Comparison of ENCODE assay signal across 10 mouse cellular contexts in the genomic region with DNA sequence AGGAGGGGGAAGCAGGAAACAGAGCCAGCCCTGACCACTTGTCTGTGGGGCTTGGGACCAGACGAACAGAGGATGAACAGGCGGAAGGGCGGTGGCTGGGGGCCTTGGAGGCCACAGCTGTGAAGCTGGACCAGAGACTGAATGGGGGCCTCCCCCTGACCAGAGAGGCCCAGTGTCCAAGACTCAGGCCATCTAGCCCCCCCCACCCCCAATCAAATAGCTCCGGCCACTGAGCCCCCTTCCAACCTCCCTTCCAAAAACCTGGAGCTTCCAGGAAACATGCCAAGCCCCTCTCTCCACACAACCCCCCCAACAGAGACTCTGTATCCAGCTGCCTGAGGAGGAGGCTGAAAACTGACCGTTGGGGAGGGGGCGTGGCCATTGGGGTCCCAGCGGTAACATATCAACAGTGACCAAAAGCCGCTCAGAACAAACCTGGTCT. TPM values are rescaled to one million over a fixed set of nuclear protein-coding genes. Genes with fewer than 3 reads are reported as not detected.
DNase-seq lines count a peak whose midpoint lies in the region; ATAC-seq and TF ChIP-seq lines count a peak whose summit lies in the region.
"Had no signal": no experiment of that assay in that cellular context is flagged by ENCODE, and none has a peak within 500 bp of the region (broad histone marks: within the 10 kb centered on the region; RNA-seq: fewer than 3 reads in every experiment).

No protein-coding gene starts in this region.

- intact Hi-C loops in gastrocnemius, postnatal 14 days (cut with DNase I; ENCODE audit: low total_unique reads) = no loop called here
- intact Hi-C loops in left cerebral cortex, postnatal 10 days (cut with DNase I) = no loop called here

- ATAC-seq in forebrain, embryonic 15.5 days (replicated peaks) = no peak

- peak overlapping the region; percentile 71 for H3K27ac ChIP-seq in forebrain, embryonic 15.5 days (replicated peaks)
- peak overlapping the region; percentile 81 for H3K27ac ChIP-seq in midbrain, embryonic 10.5 days (replicated peaks)
- H3K27ac ChIP-seq: lung, embryonic 15.5 days had no signal

- peaks cover 61% of the 10 kb centered on the region for H3K4me1 ChIP-seq in E14TG2a.4 (replicated peaks; ENCODE audit: low read depth, low read length)
- peaks cover 54% of the 10 kb centered on the region for H3K4me1 ChIP-seq in forebrain, embryonic 15.5 days
- peaks cover 74% of the 10 kb centered on the region for H3K4me1 ChIP-seq in midbrain, embryonic 10.5 days

- peaks cover 49% of the 10 kb centered on the region for H3K27me3 ChIP-seq in E14TG2a.4 (ENCODE audit: insufficient read depth, low read length)
- H3K27me3 ChIP-seq in forebrain, embryonic 15.5 days = no peaks in the 10 kb centered on the region
- peaks cover 27% of the 10 kb centered on the region for H3K27me3 ChIP-seq in midbrain, embryonic 10.5 days (ENCODE audit: low read depth, poor library complexity, severe bottlenecking)
- H3K27me3 ChIP-seq: lung, embryonic 15.5 days had no signal

- H3K4me3 ChIP-seq in E14TG2a.4 (replicated peaks; ENCODE audit: low read length) = 0 out of 2 replicates have a peak overlapping the region, but pooled peaks have one; percentile 10
- no peak overlapping the region for H3K4me3 ChIP-seq in forebrain, embryonic 15.5 days
- peak overlapping the region; percentile 23; the same call in 1 of the 2 replicates for H3K4me3 ChIP-seq in midbrain, embryonic 10.5 days
- H3K4me3 ChIP-seq: lung, embryonic 15.5 days had no signal

- H3K4me2 ChIP-seq in forebrain, embryonic 15.5 days (replicated peaks) = peak overlapping the region; percentile 8; the same call in 1 of the 2 replicates
- H3K4me2 ChIP-seq: lung, embryonic 15.5 days had no signal

- no peaks in the 10 kb centered on the region for H3K36me3 ChIP-seq in E14TG2a.4 (ENCODE audit: insufficient read depth, low read length)
- peaks cover 9% of the 10 kb centered on the region; the same call in 1 of the 2 replicates for H3K36me3 ChIP-seq in forebrain, embryonic 15.5 days
- peaks cover 100% of the 10 kb centered on the region for H3K36me3 ChIP-seq in midbrain, embryonic 10.5 days
- H3K36me3 ChIP-seq: lung, embryonic 15.5 days had no signal

- DNase-seq in gastrocnemius, postnatal 14 days = peak; percentile 54
- no peak for DNase-seq in gastrocnemius, postnatal 25 days
- DNase-seq in midbrain, embryonic 10.5 days (ENCODE audit: low spot score) = no peak
- DNase-seq in spleen, adult 18-20 months = no peak
- DNase-seq in left cerebral cortex, postnatal 10 days (ENCODE audit: extremely low spot score in 1 of 2, low spot score in 2 of 2) = no peak
- DNase-seq in layer of hippocampus, adult 9-11 months = no peak

- no peak for TF ChIP-seq CTCF in E14TG2a.4 (conservative IDR thresholded peaks at IDR 0.05; ENCODE audit: low read length)

- H3K9me3 ChIP-seq in E14TG2a.4 (ENCODE audit: low read length) = no peaks in the 10 kb centered on the region
- no peaks in the 10 kb centered on the region for H3K9me3 ChIP-seq in forebrain, embryonic 15.5 days
- no peaks in the 10 kb centered on the region for H3K9me3 ChIP-seq in midbrain, embryonic 10.5 days (replicated peaks)
- H3K9me3 ChIP-seq: lung, embryonic 15.5 days had no signal

- 11% methylated on average over 8 of the region's 8 CpGs for WGBS in forebrain, embryonic 15.5 days
- WGBS in midbrain, embryonic 10.5 days = 34% methylated on average over 8 of the region's 8 CpGs

- no peak overlapping the region; the same call in 1 of the 2 replicates for H3K9ac ChIP-seq in forebrain, embryonic 15.5 days (replicated peaks)
- H3K9ac ChIP-seq: lung, embryonic 15.5 days had no signal

RNA-seq across cellular contexts. Expression of gene Cntfr, which starts 24.3 kb away (rescaled TPM):
- 10 to 100 TPM; 15.3 to 38.0 TPM for total RNA-seq in gastrocnemius, postnatal 14 days (2021)
- total RNA-seq in gastrocnemius, postnatal 25 days (2021) = 10 to 100 TPM; 33.5 to 34.7 TPM
- 15.8 and 16.6 TPM in 2 replicates for polyA plus RNA-seq in forebrain, embryonic 15.5 days (2015; fragmentation: Nextera tagmentation; extraction: Ambion mirVana)
- 27.1 and 35.8 TPM in 2 replicates for polyA plus RNA-seq in midbrain, embryonic 10.5 days (2016; fragmentation: Nextera tagmentation; extraction: Ambion mirVana)
- total RNA-seq in left cerebral cortex, postnatal 10 days (2021) = 10 to 100 TPM; 57.4 to 75.1 TPM
- total RNA-seq: neutrophil, adult 5-6 weeks had no signal

RNA-seq across cellular contexts. Expression of gene Il11ra1, which starts 27.2 kb away (rescaled TPM):
- 10 to 100 TPM; 49.3 to 56.9 TPM for total RNA-seq in gastrocnemius, postnatal 14 days (2021)
- 10 to 100 TPM; 37.2 to 42.1 TPM for total RNA-seq in gastrocnemius, postnatal 25 days (2021)
- polyA plus RNA-seq in forebrain, embryonic 15.5 days (2015; fragmentation: Nextera tagmentation; extraction: Ambion mirVana) = 23.8 and 26.4 TPM in 2 replicates
- polyA plus RNA-seq in midbrain, embryonic 10.5 days (2016; fragmentation: Nextera tagmentation; extraction: Ambion mirVana) = 69.0 TPM in 2 replicates
- total RNA-seq in left cerebral cortex, postnatal 10 days (2021) = 10 to 100 TPM; 19.1 to 24.3 TPM

RNA-seq across cellular contexts. Expression of gene Enho, which starts 32.4 kb away (rescaled TPM):
- 1 to 10 TPM; 6.7 to 9.9 TPM for total RNA-seq in gastrocnemius, postnatal 14 days (2021)
- 10 to 100 TPM; 12.7 to 15.7 TPM for total RNA-seq in gastrocnemius, postnatal 25 days (2021)
- polyA plus RNA-seq in forebrain, embryonic 15.5 days (2015; fragmentation: Nextera tagmentation; extraction: Ambion mirVana) = 58.3 and 66.4 TPM in 2 replicates
- 23.2 and 31.4 TPM in 2 replicates for polyA plus RNA-seq in midbrain, embryonic 10.5 days (2016; fragmentation: Nextera tagmentation; extraction: Ambion mirVana)
- total RNA-seq in left cerebral cortex, postnatal 10 days (2021) = 10 to 100 TPM; 61.8 to 62.2 TPM
- total RNA-seq: neutrophil, adult 5-6 weeks had no signal

RNA-seq across cellular contexts. Expression of gene Rpp25l, which starts 40.8 kb away (rescaled TPM):
- total RNA-seq in gastrocnemius, postnatal 14 days (2021) = 10 to 100 TPM; 40.3 to 49.9 TPM
- 10 to 100 TPM; 43.2 to 46.9 TPM for total RNA-seq in gastrocnemius, postnatal 25 days (2021)
- polyA plus RNA-seq in forebrain, embryonic 15.5 days (2015; fragmentation: Nextera tagmentation; extraction: Ambion mirVana) = 58.0 and 70.0 TPM in 2 replicates
- 86.4 and 91.5 TPM in 2 replicates for polyA plus RNA-seq in midbrain, embryonic 10.5 days (2016; fragmentation: Nextera tagmentation; extraction: Ambion mirVana)
- 10 to 100 TPM; 28.4 to 30.3 TPM for total RNA-seq in left cerebral cortex, postnatal 10 days (2021)

RNA-seq across cellular contexts. Expression of gene Dctn3, which starts 50.4 kb away (rescaled TPM):
- total RNA-seq in gastrocnemius, postnatal 14 days (2021) = 10 to 100 TPM; 39.6 to 44.8 TPM
- total RNA-seq in gastrocnemius, postnatal 25 days (2021) = 10 to 100 TPM; 38.5 to 40.6 TPM
- 304 and 307 TPM in 2 replicates for polyA plus RNA-seq in forebrain, embryonic 15.5 days (2015; fragmentation: Nextera tagmentation; extraction: Ambion mirVana)
- polyA plus RNA-seq in midbrain, embryonic 10.5 days (2016; fragmentation: Nextera tagmentation; extraction: Ambion mirVana) = 150 and 167 TPM in 2 replicates
- total RNA-seq in left cerebral cortex, postnatal 10 days (2021) = 100 to 1,000 TPM; 181 to 196 TPM
